ENCODE assay signal across 9 mouse cellular contexts in genomic region chr6:128134196-128134924, GRCm38 (mm10). TPM values are rescaled to one million over a fixed set of nuclear protein-coding genes. Genes with fewer than 3 reads are reported as not detected.
DNase-seq lines count a peak whose midpoint lies in the region; ATAC-seq lines count a peak whose summit lies in the region.
"Had no signal": no experiment of that assay in that cellular context is flagged by ENCODE, and none has a peak within 500 bp of the region (broad histone marks: within the 10 kb centered on the region; RNA-seq: fewer than 3 reads in every experiment).

No protein-coding gene starts in this region.

- no peak overlapping the region for H3K4me3 ChIP-seq in midbrain, embryonic 10.5 days
- no peak overlapping the region for H3K4me3 ChIP-seq in midbrain, embryonic 16.5 days (ENCODE audit: low read depth, low read length)
- no peak overlapping the region for H3K4me3 ChIP-seq in heart, embryonic 15.5 days
- no peak overlapping the region for H3K4me3 ChIP-seq in stomach, embryonic 14.5 days (ENCODE audit: low read depth, low read length)
- H3K4me3 ChIP-seq in forebrain, embryonic 14.5 days (ENCODE audit: low read depth, low read length): no peak overlapping the region

- 37% methylated on average over 8 of the region's 8 CpGs for WGBS in midbrain, embryonic 10.5 days
- 44% methylated on average over 8 of the region's 8 CpGs for WGBS in midbrain, embryonic 16.5 days
- 33% methylated on average over 8 of the region's 8 CpGs for WGBS in heart, embryonic 15.5 days
- 34% methylated on average over 8 of the region's 8 CpGs for WGBS in stomach, embryonic 14.5 days
- WGBS in forebrain, embryonic 14.5 days: 38% methylated on average over 8 of the region's 8 CpGs

- H3K36me3 ChIP-seq in midbrain, embryonic 10.5 days: no peaks in the 10 kb centered on the region
- no peaks in the 10 kb centered on the region for H3K36me3 ChIP-seq in midbrain, embryonic 16.5 days (ENCODE audit: control insufficient read depth, insufficient read depth, low read length)
- H3K36me3 ChIP-seq in heart, embryonic 15.5 days: no peaks in the 10 kb centered on the region
- no peaks in the 10 kb centered on the region for H3K36me3 ChIP-seq in stomach, embryonic 14.5 days (ENCODE audit: control insufficient read depth, insufficient read depth, low read length)
- H3K36me3 ChIP-seq in forebrain, embryonic 14.5 days (ENCODE audit: control insufficient read depth, insufficient read depth, low read length): no peaks in the 10 kb centered on the region

- no peak overlapping the region for H3K9ac ChIP-seq in midbrain, embryonic 16.5 days (ENCODE audit: low read depth, low read length)
- H3K9ac ChIP-seq in heart, embryonic 15.5 days: 0 out of 2 replicates have a peak overlapping the region, but pooled peaks have one; percentile 19
- H3K9ac ChIP-seq in stomach, embryonic 14.5 days (replicated peaks; ENCODE audit: low read depth, low read length): no peak overlapping the region
- no peak overlapping the region for H3K9ac ChIP-seq in forebrain, embryonic 14.5 days (ENCODE audit: low read length)

- no peak for DNase-seq in midbrain, embryonic 10.5 days (ENCODE audit: low spot score)
- peak; percentile 72 to 84 for DNase-seq in kidney, postnatal 25 days
- no peak for DNase-seq in layer of hippocampus, postnatal 25 days (ENCODE audit: extremely low spot score in 1 of 2, low spot score in 1 of 2)
- DNase-seq in testis, postnatal 10 days (ENCODE audit: low spot score): no peak
- no peak for DNase-seq in forebrain, embryonic 14.5 days (ENCODE audit: low spot score)

- H3K4me1 ChIP-seq in midbrain, embryonic 10.5 days: peaks cover 50% of the 10 kb centered on the region
- H3K4me1 ChIP-seq in midbrain, embryonic 16.5 days (ENCODE audit: control insufficient read depth, insufficient read depth, low read length): no peaks in the 10 kb centered on the region
- peaks cover 54% of the 10 kb centered on the region for H3K4me1 ChIP-seq in heart, embryonic 15.5 days (replicated peaks)
- peaks cover 31% of the 10 kb centered on the region for H3K4me1 ChIP-seq in stomach, embryonic 14.5 days (ENCODE audit: control insufficient read depth, insufficient read depth, low read length)
- H3K4me1 ChIP-seq in forebrain, embryonic 14.5 days (ENCODE audit: control insufficient read depth, insufficient read depth, low read length): no peaks in the 10 kb centered on the region

- ATAC-seq in midbrain, embryonic 16.5 days: no peak
- ATAC-seq in heart, embryonic 15.5 days (replicated peaks; ENCODE audit: insufficient number of reproducible peaks, insufficient read depth, low FRiP score, low read depth): 0 out of 2 replicates have a peak, but pooled peaks have one; percentile 8
- peak; percentile 62 for ATAC-seq in stomach, embryonic 14.5 days (ENCODE audit: insufficient number of reproducible peaks, insufficient read depth, low FRiP score, low read depth)
- ATAC-seq in forebrain, embryonic 14.5 days: no peak

- H3K4me2 ChIP-seq in midbrain, embryonic 16.5 days (ENCODE audit: low read length): no peak overlapping the region
- H3K4me2 ChIP-seq in heart, embryonic 15.5 days: no peak overlapping the region
- H3K4me2 ChIP-seq in stomach, embryonic 14.5 days (replicated peaks; ENCODE audit: low read depth, low read length): no peak overlapping the region; the same call in 1 of the 2 replicates
- H3K4me2 ChIP-seq in forebrain, embryonic 14.5 days (ENCODE audit: low read length): no peak overlapping the region

- H3K27ac ChIP-seq in midbrain, embryonic 10.5 days (replicated peaks): peak overlapping the region; percentile 59
- H3K27ac ChIP-seq in midbrain, embryonic 16.5 days (ENCODE audit: low read length): no peak overlapping the region
- peak overlapping the region; percentile 77 for H3K27ac ChIP-seq in heart, embryonic 15.5 days
- peak overlapping the region; percentile 66 for H3K27ac ChIP-seq in stomach, embryonic 14.5 days (ENCODE audit: low read length)
- H3K27ac ChIP-seq in forebrain, embryonic 14.5 days (ENCODE audit: low read depth, low read length): no peak overlapping the region
- H3K27ac ChIP-seq: macrophage had no signal

- H3K9me3 ChIP-seq in midbrain, embryonic 10.5 days (replicated peaks): no peaks in the 10 kb centered on the region
- H3K9me3 ChIP-seq in midbrain, embryonic 16.5 days (replicated peaks; ENCODE audit: control insufficient read depth, low read length, poor library complexity, severe bottlenecking): no peaks in the 10 kb centered on the region
- no peaks in the 10 kb centered on the region for H3K9me3 ChIP-seq in heart, embryonic 15.5 days (replicated peaks)
- H3K9me3 ChIP-seq in stomach, embryonic 14.5 days (ENCODE audit: control insufficient read depth, low read depth, low read length): no peaks in the 10 kb centered on the region
- no peaks in the 10 kb centered on the region for H3K9me3 ChIP-seq in forebrain, embryonic 14.5 days (replicated peaks; ENCODE audit: control insufficient read depth, low read length)

- H3K27me3 ChIP-seq in midbrain, embryonic 10.5 days (ENCODE audit: low read depth, poor library complexity, severe bottlenecking): no peaks in the 10 kb centered on the region
- no peaks in the 10 kb centered on the region for H3K27me3 ChIP-seq in midbrain, embryonic 16.5 days (ENCODE audit: control insufficient read depth, insufficient read depth, low read depth, low read length)
- no peaks in the 10 kb centered on the region for H3K27me3 ChIP-seq in heart, embryonic 15.5 days
- no peaks in the 10 kb centered on the region for H3K27me3 ChIP-seq in stomach, embryonic 14.5 days (ENCODE audit: control insufficient read depth, insufficient read depth, low read length)
- no peaks in the 10 kb centered on the region for H3K27me3 ChIP-seq in forebrain, embryonic 14.5 days (replicated peaks; ENCODE audit: control insufficient read depth, insufficient read depth, low read length)

RNA-seq across cellular contexts. Expression of gene Tspan9, which starts 9.0 kb away (rescaled TPM):
- polyA plus RNA-seq in midbrain, embryonic 10.5 days (2016; fragmentation: Nextera tagmentation; extraction: Ambion mirVana): 48.0 and 52.6 TPM in 2 replicates
- 43.2 and 46.3 TPM in 2 replicates for polyA plus RNA-seq in midbrain, embryonic 16.5 days (2015; fragmentation: Nextera tagmentation; extraction: Ambion mirVana)
- 134 and 142 TPM in 2 replicates for polyA plus RNA-seq in heart, embryonic 15.5 days (2015; fragmentation: Nextera tagmentation; extraction: Ambion mirVana)
- polyA plus RNA-seq in stomach, embryonic 14.5 days (2014; fragmentation: Nextera tagmentation; extraction: Ambion mirVana): 124 and 139 TPM in 2 replicates
- 10 to 100 TPM; 53.6 to 64.0 TPM for total RNA-seq in layer of hippocampus, postnatal 25 days (2021)
- 23.0 and 36.2 TPM in 2 replicates for polyA plus RNA-seq in forebrain, embryonic 14.5 days (2014; fragmentation: Nextera tagmentation; extraction: Ambion mirVana)

Comparison
In these comparisons a context has a peak if more than half of its experiments do, and no peak if none do; other contexts are left out.
1. H3K27ac ChIP-seq: peak in midbrain, embryonic 10.5 days (single experiment), heart, embryonic 15.5 days (single experiment) and stomach, embryonic 14.5 days (single experiment); none in midbrain, embryonic 16.5 days (single experiment) and forebrain, embryonic 14.5 days (single experiment).
2. DNase-seq: peak in kidney, postnatal 25 days (2 of 2); none in midbrain, embryonic 10.5 days (single experiment), layer of hippocampus, postnatal 25 days (0 of 2), testis, postnatal 10 days (single experiment) and forebrain, embryonic 14.5 days (single experiment).
3. ATAC-seq: peak in heart, embryonic 15.5 days (single experiment) and stomach, embryonic 14.5 days (single experiment); none in midbrain, embryonic 16.5 days (single experiment) and forebrain, embryonic 14.5 days (single experiment).